Mouse (Mus musculus) embryonic fibroblast, embryonic 13.5 days (primary cell): ENCODE data around the gene Fkbp8. TPM values are rescaled to one million over a fixed set of nuclear protein-coding genes. Genes with fewer than 3 reads are reported as not detected.
A peak's percentile ranks its signal among the peaks of the same experiment; 100 is the strongest.

ENCODE experiments used
- H3K27ac ChIP-seq: 2 replicates; pipeline ENCODE4 v1.5.1; 2012; ENCODE audit warnings: low read length, control low read depth, inconsistent platforms; ENCODE audit not compliant: insufficient read depth
- H3K4me1 ChIP-seq: 2 replicates; pipeline ENCODE4 v1.6.1; 2011; ENCODE audit warnings: low read length; ENCODE audit not compliant: control insufficient read depth, insufficient read depth
- H3K4me3 ChIP-seq: 2 replicates; pipeline ENCODE4 v1.5.1; 2011; ENCODE audit warnings: mild to moderate bottlenecking, control low read depth, low read length; ENCODE audit not compliant: insufficient read depth
- CTCF ChIP-seq: IDR thresholded peaks from 2 replicates; pipeline ENCODE4 v1.5.1; 2011; ENCODE audit warnings: mild to moderate bottlenecking, control low read depth, low read length, moderate library complexity, borderline replicate concordance; ENCODE audit not compliant: insufficient read depth
- POLR2A ChIP-seq: IDR thresholded peaks from 2 replicates; pipeline ENCODE4 v1.6.1; 2011; ENCODE audit warnings: low read depth, mild to moderate bottlenecking, control low read depth, low read length, moderate library complexity
- polyA plus RNA-seq: library from polyadenylated mRNA; stranded (reverse); fragments of >200 nt; gene quantifications from 2 replicates; pipeline ENCODE4 v1.2.4, GENCODE M21; 2011; ENCODE audit warnings: low read depth; ENCODE audit not compliant: missing spikeins, insufficient read length

Fkbp8 gene
- polyA plus RNA-seq, 1 experiment = 110 TPM

DNA sequence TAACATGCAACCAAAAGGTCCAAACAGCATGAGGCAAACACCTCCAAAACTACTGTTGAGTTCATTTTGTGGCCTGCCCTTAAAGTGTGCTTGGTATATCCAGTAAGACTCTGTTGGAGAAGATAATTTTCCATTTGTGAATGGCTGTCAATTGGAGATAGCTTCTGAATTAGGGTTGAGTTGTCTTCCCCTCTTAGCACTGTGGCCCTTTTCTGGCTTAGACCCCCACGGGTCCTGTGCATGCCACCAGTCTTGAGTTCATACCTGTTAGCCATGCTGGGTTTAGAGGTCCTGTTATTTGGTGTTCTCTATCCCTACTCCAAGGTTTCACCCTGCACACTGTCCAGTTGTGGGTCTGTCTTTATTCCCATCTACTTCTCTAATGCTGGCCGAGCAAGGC is 15.8 kb upstream of the Fkbp8 start:
- no peak overlapping the region for H3K4me3 ChIP-seq
- H3K4me1 ChIP-seq = no peaks in the 10 kb centered on the region
- H3K27ac ChIP-seq = no peak overlapping the region
- TF ChIP-seq POLR2A = no peak
- TF ChIP-seq CTCF = no peak

DNA sequence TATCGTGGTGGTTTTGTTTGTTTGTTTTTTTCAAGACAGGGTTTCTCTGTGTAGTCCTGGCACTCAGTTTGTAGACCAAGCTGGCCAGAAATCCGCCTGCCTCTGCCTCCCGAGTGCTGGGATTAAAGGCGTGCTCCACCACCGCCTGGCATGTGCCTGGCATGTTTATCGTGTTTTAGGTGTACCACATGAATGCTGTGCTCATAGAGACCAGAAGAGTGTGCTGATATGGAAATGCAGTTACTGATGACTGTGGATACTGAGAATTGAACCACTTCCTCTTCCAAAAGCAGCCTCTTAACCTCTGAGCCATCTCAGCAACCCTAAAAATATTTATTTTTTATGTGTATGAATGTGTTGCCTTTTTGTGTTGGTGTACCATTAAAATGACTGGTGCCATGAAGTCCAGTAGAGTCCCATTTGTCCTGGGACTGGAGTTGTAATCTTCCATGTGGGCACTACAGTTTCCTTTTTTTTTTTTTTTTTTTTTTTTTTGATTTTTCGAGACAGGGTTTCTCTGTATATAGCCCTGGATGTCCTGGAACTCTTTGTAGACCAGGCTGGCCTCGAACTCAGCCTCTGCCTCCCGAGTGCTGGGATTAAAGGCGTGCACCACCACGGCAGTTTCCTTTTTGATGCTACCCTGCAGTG is 15.1 kb upstream of the Fkbp8 start:
- Histone ChIP-seq H3K27ac (no peak overlapping the region), H3K4me1 (no peaks in the 10 kb centered on the region), H3K4me3 (no peak overlapping the region)
- TF ChIP-seq POLR2A (no peak), CTCF (no peak)

DNA sequence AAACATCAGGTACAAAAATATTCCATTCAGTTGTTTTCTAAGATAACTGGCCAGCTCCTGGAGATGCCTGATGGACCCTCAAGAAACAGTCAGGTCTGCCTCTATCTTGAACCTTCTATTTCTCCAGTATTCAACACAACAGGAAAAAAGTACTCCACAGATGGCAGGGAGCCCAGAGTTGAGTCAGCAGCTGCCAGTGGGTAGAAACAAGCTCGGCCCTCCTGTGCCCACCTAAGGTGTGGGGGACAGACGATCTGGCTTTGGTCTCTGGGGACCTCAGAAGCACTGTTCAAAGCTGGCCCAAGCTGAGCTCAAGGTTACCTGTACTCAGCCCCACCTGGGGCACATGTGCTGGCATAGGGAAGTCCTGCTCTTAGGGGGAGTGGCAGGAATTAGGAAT is 14.1 kb upstream of the Fkbp8 start:
- Histone ChIP-seq H3K4me1 (no peaks in the 10 kb centered on the region), H3K4me3 (no peak overlapping the region), H3K27ac (no peak overlapping the region)
- TF ChIP-seq CTCF = no peak
- TF ChIP-seq POLR2A = no peak

DNA sequence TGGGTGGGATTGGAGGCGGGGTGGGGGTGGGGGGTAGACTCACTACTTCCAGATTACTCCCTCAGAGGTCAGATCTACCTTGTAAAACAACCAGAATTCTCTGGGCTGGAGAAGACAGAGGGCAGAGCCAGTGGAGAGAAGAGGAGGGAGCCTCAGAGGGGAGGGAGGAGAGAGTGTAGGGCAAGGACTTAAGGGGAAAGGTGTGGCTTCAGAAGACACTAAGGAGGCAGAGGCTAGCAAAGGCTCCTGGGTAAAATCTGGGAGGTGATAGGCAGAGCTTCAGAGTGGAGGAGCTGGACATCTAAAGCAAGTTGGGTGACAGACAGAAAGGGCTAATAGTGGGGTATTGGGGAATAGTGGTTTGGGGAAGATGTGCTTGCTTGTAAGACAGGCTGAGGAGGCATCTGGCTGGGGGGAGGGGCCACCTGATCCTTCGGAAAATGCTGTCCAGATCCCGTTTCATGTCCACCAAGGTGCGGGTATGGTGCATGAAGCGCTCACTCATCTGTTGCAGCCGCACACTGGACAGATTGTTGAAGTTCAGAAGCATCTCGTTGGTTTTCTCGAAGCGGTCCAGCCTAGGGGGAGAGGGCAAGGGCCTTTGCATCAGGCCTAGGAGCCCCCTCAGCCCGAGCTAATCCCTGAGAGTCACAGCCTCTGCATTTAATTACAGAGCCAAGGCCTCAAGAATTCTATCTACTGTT is 9.4 kb upstream of the Fkbp8 start:
- TF ChIP-seq CTCF (no peak), POLR2A (no peak)
- no peak overlapping the region for H3K27ac ChIP-seq

DNA sequence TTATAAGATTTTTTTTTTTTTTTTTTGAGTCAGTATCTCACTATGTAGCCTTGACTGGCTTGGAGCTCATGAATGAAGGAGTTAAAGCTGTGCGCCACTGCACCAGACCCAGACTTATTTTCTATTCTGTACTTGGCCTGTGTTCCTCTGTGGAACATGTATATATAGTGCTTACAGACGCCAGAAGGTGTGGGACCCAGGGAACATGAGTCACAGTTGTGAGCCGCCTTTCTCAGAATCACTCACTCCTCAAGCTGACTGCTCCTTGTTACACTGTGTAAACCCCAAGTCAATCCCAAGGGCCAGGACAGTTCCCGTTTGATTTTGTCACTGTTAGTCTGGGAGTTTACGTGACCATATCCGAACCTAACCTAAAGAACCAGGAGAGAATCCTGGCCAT is 8.5 kb upstream of the Fkbp8 start:
- no peaks in the 10 kb centered on the region; the same call in none of the 2 replicates for H3K4me1 ChIP-seq
- no peak overlapping the region for H3K27ac ChIP-seq
- TF ChIP-seq CTCF (no peak), POLR2A (no peak)
- no peak overlapping the region for H3K4me3 ChIP-seq

More for the DNA sequence above, 9.4 kb upstream of the Fkbp8 start:
- Histone ChIP-seq H3K4me3 (no peak overlapping the region), H3K4me1 (no peaks in the 10 kb centered on the region; the same call in none of the 2 replicates)

DNA sequence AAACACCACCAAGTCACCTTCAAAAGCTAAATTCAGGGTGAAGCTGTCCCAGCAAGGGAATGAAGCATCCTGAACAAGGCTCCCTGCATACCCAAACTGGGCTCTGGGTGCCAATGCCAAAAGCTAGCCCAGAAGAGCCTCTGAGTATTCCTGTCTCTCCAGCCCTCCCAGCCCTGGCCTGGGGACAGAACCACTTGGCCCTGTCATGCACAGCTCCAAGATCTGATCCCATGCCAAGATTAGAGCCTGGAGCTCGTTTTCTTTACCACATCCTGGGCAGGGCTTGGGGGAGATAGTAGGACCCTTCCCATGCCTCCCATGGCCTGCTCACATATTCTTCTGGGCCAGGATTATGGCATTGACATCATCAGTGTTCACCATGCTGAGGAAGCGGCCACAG is 7.9 kb upstream of the Fkbp8 start:
- H3K27ac ChIP-seq = no peak overlapping the region
- no peak overlapping the region for H3K4me3 ChIP-seq
- TF ChIP-seq CTCF (no peak), POLR2A (no peak)
- no peaks in the 10 kb centered on the region; the same call in none of the 2 replicates for H3K4me1 ChIP-seq

DNA sequence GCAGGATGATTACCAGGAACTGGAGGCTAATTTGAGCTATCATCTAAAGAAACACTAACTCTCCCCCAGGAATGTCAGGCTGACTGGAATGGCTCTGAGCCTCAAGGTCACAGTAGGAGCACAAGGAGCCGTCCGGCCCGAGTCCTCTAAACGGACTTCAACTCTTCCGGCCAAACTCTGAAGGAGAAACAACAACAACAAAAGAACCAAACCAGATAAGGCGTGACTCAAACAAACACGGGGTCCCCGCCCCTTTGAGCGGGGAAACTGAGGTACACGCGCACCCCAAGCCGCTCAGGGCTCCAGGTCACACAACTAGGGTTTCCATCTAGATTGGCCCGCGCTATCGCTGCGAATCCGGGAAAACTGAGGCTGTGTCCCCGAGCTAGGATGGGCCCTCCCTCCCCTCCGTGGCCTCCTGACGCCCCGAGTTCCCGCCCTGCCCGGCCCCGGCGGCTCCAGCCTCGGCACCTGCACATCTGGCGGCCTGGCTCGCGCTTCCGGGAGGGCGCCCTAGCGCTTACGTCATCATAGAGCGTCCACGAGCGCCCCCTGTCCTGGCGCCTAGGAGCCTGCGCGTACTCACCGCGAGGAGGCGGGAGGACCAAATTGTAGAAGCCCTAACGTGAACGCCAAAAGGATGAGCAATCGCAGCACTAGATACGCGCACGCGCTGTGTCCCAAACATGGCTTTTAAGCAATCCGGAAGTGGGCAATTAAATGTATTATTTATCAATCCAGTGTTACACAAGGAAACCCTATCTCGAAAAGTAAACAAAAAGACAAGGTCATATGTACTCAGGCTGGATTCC is 4.7 kb upstream of the Fkbp8 start:
- Histone ChIP-seq H3K4me3 (peak overlapping the region; percentile 78), H3K27ac (peak overlapping the region; percentile 49), H3K4me1 (no peaks in the 10 kb centered on the region; the same call in none of the 2 replicates)
- peak; percentile 54 for TF ChIP-seq POLR2A
- TF ChIP-seq CTCF = 0 out of 2 replicates have a peak, but pooled peaks have one; percentile 19

DNA sequence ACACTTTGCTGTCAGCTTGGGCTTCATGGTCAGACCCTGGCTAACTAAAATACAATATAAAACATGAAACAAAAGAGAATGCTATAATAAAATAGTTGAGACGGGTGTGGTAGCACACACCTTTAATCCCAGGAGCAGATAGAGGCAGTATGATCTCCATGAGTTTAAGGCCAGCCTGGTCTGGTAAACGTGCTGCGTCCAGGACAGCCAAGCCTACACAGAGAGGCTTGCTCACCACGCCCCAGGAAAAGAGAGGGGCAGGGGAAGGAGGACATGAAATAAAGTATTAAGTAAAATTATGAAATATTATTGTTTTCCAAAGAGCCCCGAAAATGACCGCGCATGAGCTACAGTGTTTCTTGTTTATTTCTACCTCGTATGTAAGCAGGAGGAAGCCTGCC is 413 bp upstream of the Fkbp8 start:
- Histone ChIP-seq H3K27ac (no peak overlapping the region), H3K4me1 (no peaks in the 10 kb centered on the region; the same call in none of the 2 replicates), H3K4me3 (peak overlapping the region; percentile 72)
- no peak for TF ChIP-seq POLR2A
- TF ChIP-seq CTCF = no peak

DNA sequence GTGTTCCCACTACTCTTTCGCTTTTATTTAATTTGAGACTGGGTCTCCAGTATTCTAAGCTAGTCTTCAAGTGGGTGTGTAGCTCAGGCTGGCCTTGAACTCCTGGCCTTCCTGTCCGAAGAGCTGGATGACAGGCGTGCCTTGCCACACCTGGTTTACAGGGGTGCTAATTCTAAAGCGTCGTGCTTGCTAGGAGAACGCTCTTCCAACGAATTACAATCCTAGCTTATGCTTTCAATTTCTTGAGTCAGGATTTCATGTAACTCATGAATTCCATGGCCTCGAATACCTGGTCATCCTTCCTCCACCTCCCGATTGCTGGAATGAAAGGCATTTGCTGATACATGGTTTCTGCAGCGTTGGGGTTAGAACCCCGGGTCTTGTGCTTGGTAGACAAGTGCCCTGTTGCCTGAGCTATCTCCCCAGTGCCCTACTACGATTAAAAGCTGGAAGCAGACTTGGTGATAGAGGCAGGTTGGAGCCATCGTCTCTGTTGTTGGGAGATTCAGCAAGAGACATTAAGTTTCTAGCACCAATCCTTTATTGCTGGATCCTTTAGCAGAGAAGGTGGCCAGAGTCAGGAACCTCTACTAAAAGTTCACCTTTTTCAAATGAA is 766 bp downstream of the Fkbp8 start:
- H3K4me1 ChIP-seq = no peaks in the 10 kb centered on the region
- no peak for TF ChIP-seq CTCF
- TF ChIP-seq POLR2A = no peak

More for the DNA sequence above, 766 bp downstream of the Fkbp8 start:
- H3K4me3 ChIP-seq = peak overlapping the region; percentile 96
- H3K27ac ChIP-seq = 0 out of 2 replicates have a peak overlapping the region, but pooled peaks have one; percentile 3
